Mouse (Mus musculus) urinary bladder, postnatal 36 days (tissue): Measurements from ENCODE around the gene Gas7.

ENCODE experiments used
- DNase-seq, 2 experiments: peaks; one replicate each; pipeline ENCODE4 v3.0.0; 2022; ENCODE audit warnings: low spot score in 2 of 2, mixed read lengths in 1 of 2

Gene Gas7

GRCm38 (mm10) chr11:67654514-67654913 lies 199.3 kb downstream of the Gas7 start:
- DNase-seq = no peak

GRCm38 (mm10) chr11:67655236-67655959 lies 200.2 kb downstream of the Gas7 start:
- DNase-seq = no peak

GRCm38 (mm10) chr11:67656366-67656765 lies 201.1 kb downstream of the Gas7 start:
- DNase-seq = no peak

- no peak for DNase-seq
These were observed 201.6 kb downstream of the Gas7 start for GRCm38 (mm10) chr11:67656811-67657210.

GRCm38 (mm10) chr11:67657685-67658382 lies 202.6 kb downstream of the Gas7 start:
- DNase-seq = no peak

GRCm38 (mm10) chr11:67661465-67661864 lies 206.2 kb downstream of the Gas7 start:
- no peak for DNase-seq

- DNase-seq = no peak
These were observed 208.2 kb downstream of the Gas7 start for GRCm38 (mm10) chr11:67663437-67663836.

GRCm38 (mm10) chr11:67664261-67664660 lies 209.0 kb downstream of the Gas7 start:
- no peak for DNase-seq

GRCm38 (mm10) chr11:67664918-67665317 lies 209.7 kb downstream of the Gas7 start:
- no peak for DNase-seq

GRCm38 (mm10) chr11:67666129-67666528 lies 210.9 kb downstream of the Gas7 start:
- DNase-seq = no peak

GRCm38 (mm10) chr11:67667531-67668332 lies 212.5 kb downstream of the Gas7 start:
- DNase-seq = peak in 1 of 2 experiments; percentile 58

- no peak for DNase-seq
These were observed 213.3 kb downstream of the Gas7 start for GRCm38 (mm10) chr11:67668460-67669007.

- DNase-seq = no peak
These were observed 214.8 kb downstream of the Gas7 start for GRCm38 (mm10) chr11:67670031-67670430.

GRCm38 (mm10) chr11:67672140-67672539 lies 216.9 kb downstream of the Gas7 start:
- no peak for DNase-seq

- peak; percentile 21 to 42 for DNase-seq
These were observed 220.6 kb downstream of the Gas7 start for GRCm38 (mm10) chr11:67675562-67676540.

GRCm38 (mm10) chr11:67679300-67679699 lies 224.1 kb downstream of the Gas7 start:
- no peak for DNase-seq

GRCm38 (mm10) chr11:67679930-67680329 lies 224.7 kb downstream of the Gas7 start:
- no peak for DNase-seq

- DNase-seq = no peak
These were observed 226.6 kb downstream of the Gas7 start for GRCm38 (mm10) chr11:67681871-67682270.

- DNase-seq = no peak
These were observed 230.9 kb downstream of the Gas7 start for GRCm38 (mm10) chr11:67686109-67686508.

GRCm38 (mm10) chr11:67694703-67695376 lies 239.6 kb downstream of the Gas7 start, which contains the start of gene Rcvrn:
Gene Rcvrn (plus strand): TSS chr11:67695326.
- DNase-seq = no peak
